ENCODE assay signal across 22 mouse cellular contexts in genomic region chr15:61294616-61295015, GRCm38 (mm10).
"Had no signal": no experiment of that assay in that cellular context is flagged by ENCODE, and none has a peak within 500 bp of the region (broad histone marks: within the 10 kb centered on the region; RNA-seq: fewer than 3 reads in every experiment).

No protein-coding gene starts in this region.

- DNase-seq: kidney, adult 2 months; kidney, postnatal 25 days; layer of hippocampus, adult 9-11 months; liver, postnatal 0 days; lung, embryonic 14.5 days; retina, postnatal 1 day; right cerebral cortex, postnatal 25 days; spleen, adult 18-20 months; thymus, postnatal 36 days had no signal

- H3K36me3 ChIP-seq: limb, embryonic 15.5 days; midbrain, embryonic 10.5 days; midbrain, embryonic 13.5 days; neural tube, embryonic 13.5 days had no signal

- H3K4me2 ChIP-seq: limb, embryonic 15.5 days; liver, embryonic 11.5 days; lung, embryonic 14.5 days; midbrain, embryonic 13.5 days; neural tube, embryonic 13.5 days had no signal

- H3K9me3 ChIP-seq: limb, embryonic 15.5 days; midbrain, embryonic 10.5 days; midbrain, embryonic 13.5 days; neural tube, embryonic 13.5 days had no signal

- H3K4me3 ChIP-seq: layer of hippocampus, adult 2 months; limb, embryonic 15.5 days; megakaryocyte, embryonic 14.5 days; midbrain, embryonic 10.5 days; midbrain, embryonic 13.5 days; myocyte; neural tube, embryonic 13.5 days had no signal

- H3K27ac ChIP-seq: kidney, postnatal 0 days; layer of hippocampus, adult 2 months; limb, embryonic 15.5 days; liver, embryonic 14.5 days; macrophage; midbrain, embryonic 10.5 days; midbrain, embryonic 13.5 days; neural tube, embryonic 13.5 days had no signal

- H3K4me1 ChIP-seq: limb, embryonic 15.5 days; megakaryocyte, embryonic 14.5 days; midbrain, embryonic 10.5 days; midbrain, embryonic 13.5 days; neural tube, embryonic 13.5 days had no signal

- H3K27me3 ChIP-seq: limb, embryonic 15.5 days; megakaryocyte, embryonic 14.5 days; midbrain, embryonic 13.5 days; neural tube, embryonic 13.5 days had no signal

- H3K9ac ChIP-seq: limb, embryonic 15.5 days; liver, embryonic 14.5 days; liver, postnatal 0 days; lung, embryonic 14.5 days; midbrain, embryonic 13.5 days; neural tube, embryonic 13.5 days had no signal

- ATAC-seq: liver, postnatal 0 days; lung, postnatal 0 days; midbrain, embryonic 13.5 days; midbrain, embryonic 16.5 days had no signal
